Mouse (Mus musculus): ENCODE data around the gene Tom1l2.
A peak's percentile ranks its signal among the peaks of the same experiment; 100 is the strongest.

Gene Tom1l2

DNA sequence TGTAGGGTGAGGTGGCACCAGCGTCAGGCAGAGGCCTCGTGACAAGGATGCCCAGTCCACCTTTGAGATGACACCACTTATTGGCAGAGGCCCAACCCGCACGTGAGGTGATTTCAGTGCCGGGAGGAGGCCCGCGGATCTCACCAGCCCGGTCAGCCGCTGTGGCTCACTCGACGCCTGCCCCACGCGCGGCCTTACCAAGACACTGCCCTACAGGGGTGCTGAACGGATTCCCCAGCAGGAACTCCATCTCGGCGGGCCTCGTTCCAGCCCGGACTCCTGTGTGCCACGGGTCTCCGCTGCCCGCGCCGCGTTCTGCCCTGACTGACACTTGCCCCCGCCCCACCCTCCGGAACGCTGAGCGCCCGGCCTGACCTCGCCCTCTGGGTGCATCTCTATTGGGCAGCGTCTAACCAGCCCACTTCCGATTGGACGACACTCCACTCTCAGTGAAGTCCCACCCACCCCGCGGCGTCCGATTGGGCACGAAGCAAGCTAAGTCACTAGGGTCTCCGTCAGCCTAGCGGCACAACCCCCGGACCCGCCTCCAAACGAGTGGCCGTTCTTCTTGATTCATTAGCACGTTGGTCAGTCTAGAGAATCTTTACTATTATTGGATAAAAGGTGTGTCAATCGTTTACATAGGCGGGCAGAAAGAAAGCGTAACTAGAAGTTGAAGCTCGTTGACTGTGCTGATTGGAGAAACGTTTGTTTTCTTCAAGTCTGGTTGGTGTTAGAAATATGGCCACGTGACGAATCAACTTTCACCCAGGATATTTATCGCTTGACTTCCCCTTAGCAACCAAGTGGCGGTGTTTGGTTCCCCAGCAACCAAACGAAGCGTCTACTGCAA, at the start of gene Tom1l2, which contains the start of gene Drc3:
TSS of gene Tom1l2 (minus strand) at position 347 of the 853 bp plus-strand sequence.
TSS of gene Drc3 (plus strand) at position 771 of the 853 bp plus-strand sequence.
- DNase-seq, result peak; percentile 100

DNA sequence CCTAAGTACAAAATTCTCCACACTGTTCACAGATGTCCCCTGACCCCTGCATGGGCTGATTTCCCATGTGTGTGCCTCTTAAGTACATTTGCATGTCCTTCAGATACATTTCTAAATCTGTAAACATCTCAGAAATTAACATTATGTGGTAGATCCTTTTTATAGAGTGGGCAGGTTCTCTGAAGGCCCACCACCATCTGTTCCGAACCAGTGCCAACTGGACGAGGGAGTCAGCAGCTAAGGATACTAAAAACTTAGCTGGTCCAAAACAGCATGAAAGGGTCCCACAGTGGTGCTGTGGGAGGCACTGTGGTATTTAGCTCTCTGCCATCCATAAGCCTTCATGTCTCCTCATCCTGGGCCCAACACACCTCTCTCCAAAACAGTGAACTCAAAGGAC, 44.5 kb upstream of the Tom1l2 start:
- DNase-seq, result no peak

- DNase-seq, result peak; percentile 42
Measured at GRCm38 (mm10) chr11:60396546-60396945, 43.8 kb upstream of the Tom1l2 start.

DNA sequence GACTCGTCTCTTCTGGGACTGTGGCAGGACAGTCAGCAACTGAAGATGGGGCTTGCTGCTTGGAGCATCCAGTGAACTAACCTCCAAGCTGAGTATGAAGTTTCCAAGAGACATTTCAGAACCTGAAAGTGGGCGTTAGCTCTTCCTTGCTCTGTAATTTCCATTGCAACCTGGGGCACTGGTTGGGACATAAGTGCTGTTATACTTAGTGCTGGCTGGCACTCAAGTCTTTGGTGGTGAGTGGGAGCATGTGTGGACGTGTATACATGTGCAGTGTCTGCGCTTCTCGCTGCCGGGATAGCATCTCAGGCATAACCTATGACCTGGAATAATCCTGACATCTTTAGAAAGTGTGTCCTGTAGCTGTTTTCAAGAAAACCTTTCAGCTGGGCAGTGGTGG, 38.6 kb upstream of the Tom1l2 start:
- DNase-seq, result no peak

- DNase-seq, result no peak
Measured at GRCm38 (mm10) chr11:60387944-60388343, 35.2 kb upstream of the Tom1l2 start.

- DNase-seq, result no peak
Measured at GRCm38 (mm10) chr11:60385946-60386345, 33.2 kb upstream of the Tom1l2 start.

DNA sequence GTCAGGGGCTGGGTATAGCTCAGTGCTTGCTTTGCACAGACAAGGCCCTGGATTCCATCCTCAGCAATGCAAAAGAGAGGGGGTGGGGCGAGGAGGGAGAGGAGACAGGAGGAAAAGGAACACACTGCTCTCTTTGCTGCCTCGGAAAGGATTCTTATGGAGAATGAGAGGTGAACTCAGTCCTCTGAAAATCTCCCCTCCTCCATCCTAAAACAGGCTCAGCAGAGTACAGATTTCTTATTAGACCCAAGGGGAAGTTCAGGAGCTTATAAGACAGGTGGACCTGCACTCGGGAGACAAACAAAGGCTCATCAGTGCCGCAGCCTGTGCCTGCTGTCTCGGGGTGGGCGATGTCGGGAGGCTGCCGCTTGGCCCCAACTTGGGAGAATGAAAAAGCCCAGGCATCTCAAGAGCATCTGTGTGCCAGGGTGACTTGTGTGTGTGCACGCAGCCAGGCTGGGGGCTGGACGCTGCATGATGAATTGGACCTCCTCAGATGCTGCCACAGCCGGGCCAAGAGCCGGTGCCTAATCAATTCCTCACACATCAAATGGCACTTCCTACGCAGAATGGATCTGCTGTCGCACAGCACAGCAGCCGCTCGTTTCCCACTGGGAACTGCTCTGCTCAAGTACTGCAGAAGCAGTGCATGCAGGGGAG, 32.2 kb upstream of the Tom1l2 start:
- no peak for DNase-seq

GRCm38 (mm10) chr11:60383518-60383917, 30.8 kb upstream of the Tom1l2 start:
- no peak for DNase-seq

GRCm38 (mm10) chr11:60374481-60374880, 21.8 kb upstream of the Tom1l2 start:
- no peak for DNase-seq

DNA sequence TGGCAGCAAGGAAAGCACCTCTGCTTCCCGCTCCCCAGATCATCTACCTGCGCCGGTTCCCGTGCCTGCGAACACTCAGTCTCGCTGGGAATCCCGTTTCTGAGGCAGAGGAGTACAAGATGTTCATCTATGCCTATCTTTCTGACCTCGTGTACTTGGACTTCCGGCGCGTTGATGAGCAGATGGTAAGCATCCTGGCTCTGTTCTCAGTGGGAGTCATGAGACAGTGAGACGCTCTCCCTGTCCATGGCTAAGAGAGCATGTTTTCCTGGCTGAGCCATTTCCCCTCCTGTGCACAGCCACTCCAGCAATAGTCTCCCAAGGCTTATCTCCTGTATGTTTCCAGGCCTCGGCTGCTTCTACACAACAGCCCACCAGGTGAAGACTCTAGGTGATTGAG, 17.7 kb upstream of the Tom1l2 start:
- peak; percentile 47 for DNase-seq

DNA sequence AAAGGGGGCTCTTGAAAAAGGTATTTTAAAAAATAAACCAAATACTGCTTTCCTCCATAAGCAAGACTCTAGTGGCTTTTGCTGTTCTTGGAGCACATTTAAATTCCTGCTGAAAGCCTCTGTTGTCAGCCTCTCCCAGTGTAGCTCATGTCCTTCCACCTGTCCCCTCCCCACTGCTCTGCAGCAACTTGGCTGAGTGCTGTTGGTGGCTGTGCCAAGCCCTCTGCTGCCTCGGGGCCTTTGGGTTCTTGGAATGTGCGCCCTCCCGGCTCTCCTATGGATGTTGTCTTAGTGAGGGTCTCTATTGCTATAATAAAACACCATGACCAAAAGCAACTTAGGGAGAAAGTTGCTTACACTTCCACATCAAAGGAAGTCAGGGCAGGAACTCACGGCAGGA, 16.7 kb upstream of the Tom1l2 start:
- no peak for DNase-seq

DNA sequence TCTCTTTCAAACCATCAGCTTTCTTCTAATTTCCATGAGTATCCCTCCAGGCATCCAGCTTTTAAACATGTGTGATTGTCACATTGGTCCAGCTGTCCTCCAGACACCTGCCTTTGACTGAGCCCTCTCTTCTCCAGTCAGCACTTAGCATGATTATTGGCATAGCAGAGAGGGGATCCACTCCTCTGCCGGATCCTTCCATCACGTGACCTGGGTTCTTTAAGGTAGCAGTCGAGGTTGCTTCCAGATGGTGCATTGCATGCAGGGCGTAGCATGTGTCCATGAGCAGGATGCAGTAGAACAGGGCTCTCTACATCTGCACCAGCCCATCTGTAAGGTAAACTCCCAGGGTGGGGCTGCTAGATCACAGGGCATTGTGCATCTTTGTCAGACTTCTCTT, 16.2 kb upstream of the Tom1l2 start:
- no peak for DNase-seq

- no peak for DNase-seq
Measured at GRCm38 (mm10) chr11:60367256-60367655, 14.6 kb upstream of the Tom1l2 start.

- DNase-seq, result no peak
Measured at GRCm38 (mm10) chr11:60366239-60367019, 13.7 kb upstream of the Tom1l2 start.

DNA sequence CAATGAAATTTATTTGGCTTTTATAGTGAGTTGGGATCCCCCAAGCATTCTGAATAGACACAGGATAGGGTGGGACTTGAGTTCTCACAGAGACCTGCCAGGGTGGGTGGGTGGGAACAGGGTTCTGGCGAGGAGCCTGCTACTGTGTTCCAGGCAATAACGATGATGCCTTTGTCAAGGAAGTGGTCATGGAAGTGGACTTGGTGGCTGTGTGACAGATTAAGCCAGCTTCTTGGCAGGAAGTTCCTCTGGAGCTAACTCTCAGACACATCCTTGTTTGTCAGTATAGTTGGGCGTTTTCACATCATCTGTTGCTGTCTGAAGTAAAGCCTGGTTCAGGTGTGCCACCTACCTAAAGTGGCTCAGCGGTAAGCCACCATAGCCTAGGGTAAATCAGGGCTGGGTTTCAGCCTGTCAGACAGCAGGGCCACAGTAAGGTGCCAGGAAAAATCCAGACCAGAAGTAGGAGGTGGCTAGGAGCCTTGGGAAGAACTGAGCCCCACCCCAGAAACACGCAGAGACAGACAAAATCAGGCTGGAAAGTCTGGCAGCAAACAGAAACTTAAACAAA, 8.0 kb upstream of the Tom1l2 start:
- DNase-seq, result no peak

DNA sequence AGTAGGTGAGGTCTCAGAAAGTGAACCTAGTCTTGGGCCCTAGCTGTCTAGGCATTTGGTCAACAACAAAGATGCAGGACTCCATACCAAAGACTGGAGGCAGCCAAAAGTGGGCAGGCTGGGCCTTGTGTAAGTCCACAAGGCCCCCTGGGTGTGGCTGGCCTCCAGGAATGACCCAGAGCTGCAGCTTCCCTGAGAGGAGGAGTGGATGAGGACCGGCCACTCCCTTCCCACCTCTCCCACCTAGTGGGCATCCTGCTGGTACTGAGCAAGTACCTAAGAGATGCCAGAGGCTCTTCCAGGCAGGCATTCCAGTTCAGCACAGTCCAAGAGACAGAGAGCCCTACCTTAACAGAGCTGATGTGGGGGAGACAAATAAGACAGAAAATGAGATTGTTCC, 7.2 kb upstream of the Tom1l2 start:
- no peak for DNase-seq

GRCm38 (mm10) chr11:60359138-60359537, 6.4 kb upstream of the Tom1l2 start:
- DNase-seq, result no peak

- DNase-seq, result no peak
Measured at GRCm38 (mm10) chr11:60358548-60358947, 5.8 kb upstream of the Tom1l2 start.

DNA sequence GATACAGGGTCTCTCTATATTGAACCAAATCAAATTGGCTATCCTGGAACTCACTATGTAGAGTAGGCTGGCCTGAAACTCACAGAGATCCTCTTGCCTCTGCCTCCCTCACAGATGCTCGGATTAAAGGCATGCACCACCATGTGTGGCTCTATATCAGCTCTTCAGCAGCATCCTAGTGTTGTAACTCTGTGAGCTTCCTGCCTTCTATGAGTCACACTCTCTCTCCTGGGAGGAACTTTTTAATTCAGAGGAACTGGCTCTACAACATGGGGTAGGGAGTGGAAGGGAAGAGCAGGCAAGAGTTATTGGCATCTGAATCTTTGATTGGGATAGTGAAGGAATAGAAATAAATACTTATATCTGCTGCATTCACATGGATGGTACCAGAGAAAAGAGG, 4.4 kb upstream of the Tom1l2 start:
- DNase-seq, result no peak

GRCm38 (mm10) chr11:60355952-60356351, 3.2 kb upstream of the Tom1l2 start:
- no peak for DNase-seq

GRCm38 (mm10) chr11:60351925-60352371, 757 bp downstream of the Tom1l2 start:
- no peak for DNase-seq

GRCm38 (mm10) chr11:60351388-60351787, 1.3 kb downstream of the Tom1l2 start:
- no peak for DNase-seq

DNA sequence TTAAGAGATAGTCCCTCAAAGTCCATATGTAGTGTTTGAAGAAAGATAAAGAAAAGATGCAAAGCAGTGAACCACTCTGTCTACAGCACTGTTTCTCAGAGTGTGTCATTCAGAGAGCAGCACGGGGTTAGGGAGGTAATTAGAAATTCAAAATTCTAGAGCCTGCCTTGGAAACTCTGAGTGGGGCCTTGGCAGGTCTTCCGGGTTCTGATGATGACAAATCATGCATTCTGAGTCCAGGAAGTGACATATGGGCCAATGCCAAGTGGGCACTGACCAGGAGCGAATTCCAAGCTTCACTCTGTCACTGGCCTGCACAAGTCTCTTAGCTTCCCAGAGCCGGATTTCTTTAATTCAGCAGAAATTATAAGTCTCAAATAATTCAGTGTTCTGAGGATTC, 6.2 kb downstream of the Tom1l2 start:
- DNase-seq, result peak; percentile 83

All from cerebellum, adult 9-11 months (tissue).